Mouse (Mus musculus): Measurements from ENCODE around the gene Ncor1. TPM values are rescaled to one million over a fixed set of nuclear protein-coding genes. Genes with fewer than 3 reads are reported as not detected.

Gene Ncor1
- polyA plus RNA-seq, 1 experiment from 2014 or later: 140 TPM

- Histone ChIP-seq H3K9me3 (no peaks in the 10 kb centered on the region), H3K27me3 (replicated peaks) (no peaks in the 10 kb centered on the region), H3K4me2 (peak overlapping the region; percentile 62), H3K4me3 (replicated peaks) (peak overlapping the region; percentile 94), H3K36me3 (no peaks in the 10 kb centered on the region), H3K4me1 (no peaks in the 10 kb centered on the region; the same call in 1 of the 2 replicates), H3K9ac (peak overlapping the region; percentile 65), H3K27ac (peak overlapping the region; percentile 97)
- under 1% methylated on average over 72 of the region's 73 CpGs for WGBS
- peak; percentile 97 for ATAC-seq (ENCODE audit: insufficient read depth, low FRiP score, low read depth)
Measured at GRCm38 (mm10) chr11:62457241-62457890, 975 bp downstream of the Ncor1 start.

- H3K36me3 ChIP-seq: no peaks in the 10 kb centered on the region
- peak; percentile 67 for ATAC-seq (ENCODE audit: insufficient read depth, low FRiP score, low read depth)
- WGBS: under 1% methylated on average over 41 of the region's 42 CpGs
Measured at GRCm38 (mm10) chr11:62456483-62457172, 1.7 kb downstream of the Ncor1 start.

DNA sequence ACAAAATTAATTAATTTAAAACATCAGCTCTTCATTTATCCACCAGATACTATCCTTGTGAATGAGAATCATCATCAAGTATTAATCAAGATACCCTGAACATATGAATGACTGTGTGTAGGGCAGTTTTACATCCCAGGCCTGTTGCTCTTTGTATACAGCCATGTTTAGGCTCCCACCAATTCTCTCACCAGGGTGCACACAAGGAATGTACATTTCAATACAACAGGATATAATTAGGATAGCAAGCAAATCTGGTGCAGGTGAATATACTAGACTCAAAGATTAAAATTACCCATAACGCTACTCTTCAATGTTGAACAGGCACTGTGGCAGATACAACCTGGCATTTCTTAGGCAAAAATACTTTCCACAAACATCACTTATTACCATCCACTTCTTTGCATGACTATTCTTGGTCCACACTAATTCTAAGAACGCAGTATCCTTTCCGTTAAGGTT lies 2.3 kb downstream of the Ncor1 start:
- WGBS: 11% methylated on average over 3 of the region's 3 CpGs
- ATAC-seq (ENCODE audit: insufficient read depth, low FRiP score, low read depth): no peak
- Histone ChIP-seq H3K4me2 (peak overlapping the region; percentile 62), H3K27ac (no peak overlapping the region), H3K36me3 (no peaks in the 10 kb centered on the region; the same call in 1 of the 2 replicates), H3K9me3 (no peaks in the 10 kb centered on the region), H3K4me3 (replicated peaks) (peak overlapping the region; percentile 94), H3K27me3 (replicated peaks) (no peaks in the 10 kb centered on the region), H3K9ac (no peak overlapping the region), H3K4me1 (no peaks in the 10 kb centered on the region; the same call in 1 of the 2 replicates)

More at GRCm38 (mm10) chr11:62456483-62457172, 1.7 kb downstream of the Ncor1 start:
- peak overlapping the region; percentile 97 for H3K27ac ChIP-seq
- no peaks in the 10 kb centered on the region; the same call in 1 of the 2 replicates for H3K4me1 ChIP-seq
- peak overlapping the region; percentile 65 for H3K9ac ChIP-seq
- no peaks in the 10 kb centered on the region for H3K9me3 ChIP-seq
- H3K4me3 ChIP-seq (replicated peaks): peak overlapping the region; percentile 94
- H3K27me3 ChIP-seq (replicated peaks): no peaks in the 10 kb centered on the region
- peak overlapping the region; percentile 62 for H3K4me2 ChIP-seq

DNA sequence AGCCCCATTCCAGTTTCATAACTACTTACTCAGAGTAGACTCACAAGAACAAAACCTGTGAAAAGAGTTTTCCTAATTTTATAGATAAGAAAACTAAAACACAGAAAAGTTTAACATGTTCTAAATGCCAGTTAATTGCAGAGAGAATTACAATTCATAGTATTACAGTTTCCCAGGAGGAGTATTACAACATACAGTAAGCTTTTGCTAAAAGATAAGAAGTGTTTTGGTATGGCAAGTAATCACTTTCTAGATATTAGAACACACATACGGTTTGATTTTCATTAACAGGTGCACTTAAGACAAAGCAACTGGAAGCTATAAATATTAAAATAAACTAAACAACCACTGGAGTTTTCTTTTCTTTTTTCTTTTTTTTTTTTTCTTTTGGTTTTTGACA lies 3.1 kb downstream of the Ncor1 start:
- Histone ChIP-seq H3K4me2 (peak overlapping the region; percentile 62; the same call in 1 of the 2 replicates), H3K27ac (no peak overlapping the region), H3K27me3 (replicated peaks) (no peaks in the 10 kb centered on the region), H3K4me1 (no peaks in the 10 kb centered on the region; the same call in 1 of the 2 replicates), H3K9ac (no peak overlapping the region), H3K36me3 (no peaks in the 10 kb centered on the region; the same call in 1 of the 2 replicates), H3K4me3 (replicated peaks) (no peak overlapping the region), H3K9me3 (no peaks in the 10 kb centered on the region)
- no peak for ATAC-seq (ENCODE audit: insufficient read depth, low FRiP score, low read depth)
- WGBS: 58% methylated on average over 1 of the region's 1 CpGs

GRCm38 (mm10) chr11:62448971-62449370 lies 9.4 kb downstream of the Ncor1 start:
- WGBS: 88% methylated on average over 6 of the region's 6 CpGs
- no peaks in the 10 kb centered on the region; the same call in 1 of the 2 replicates for H3K36me3 ChIP-seq
- no peaks in the 10 kb centered on the region for H3K4me1 ChIP-seq
- no peak overlapping the region for H3K9ac ChIP-seq
- no peak overlapping the region for H3K4me3 ChIP-seq (replicated peaks)
- H3K27ac ChIP-seq: no peak overlapping the region
- H3K9me3 ChIP-seq: no peaks in the 10 kb centered on the region
- H3K27me3 ChIP-seq (replicated peaks): no peaks in the 10 kb centered on the region
- H3K4me2 ChIP-seq: no peak overlapping the region
- no peak for ATAC-seq (ENCODE audit: insufficient read depth, low FRiP score, low read depth)

DNA sequence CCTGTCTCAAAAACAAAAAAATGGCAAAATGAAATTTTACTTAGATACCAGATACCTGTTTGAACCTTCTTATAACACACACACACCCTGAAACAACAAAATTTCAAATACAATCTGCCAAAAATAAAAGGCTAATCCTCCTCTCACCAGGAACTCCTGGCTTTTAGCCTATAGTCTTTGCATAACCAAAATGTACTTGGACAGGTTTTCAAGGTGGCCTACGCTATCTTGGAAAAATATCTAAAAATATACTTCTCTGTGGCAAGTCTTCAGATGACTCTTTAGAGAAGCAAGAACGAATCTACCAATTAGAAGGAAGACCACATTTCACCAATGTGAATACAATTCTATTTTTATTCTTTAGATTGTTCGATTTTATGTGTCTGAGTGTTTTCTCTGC lies 12.5 kb downstream of the Ncor1 start:
- Histone ChIP-seq H3K9me3 (no peaks in the 10 kb centered on the region), H3K9ac (no peak overlapping the region), H3K4me2 (no peak overlapping the region), H3K4me1 (no peaks in the 10 kb centered on the region), H3K27me3 (replicated peaks) (no peaks in the 10 kb centered on the region), H3K27ac (no peak overlapping the region), H3K4me3 (replicated peaks) (no peak overlapping the region), H3K36me3 (no peaks in the 10 kb centered on the region; the same call in 1 of the 2 replicates)
- ATAC-seq (ENCODE audit: insufficient read depth, low FRiP score, low read depth): no peak
- WGBS: 94% methylated on average over 3 of the region's 3 CpGs

GRCm38 (mm10) chr11:62440670-62441315 lies 17.5 kb downstream of the Ncor1 start:
- Histone ChIP-seq H3K4me2 (no peak overlapping the region), H3K4me3 (replicated peaks) (no peak overlapping the region), H3K4me1 (no peaks in the 10 kb centered on the region), H3K36me3 (no peaks in the 10 kb centered on the region), H3K9ac (no peak overlapping the region), H3K27me3 (replicated peaks) (no peaks in the 10 kb centered on the region), H3K27ac (no peak overlapping the region), H3K9me3 (no peaks in the 10 kb centered on the region)
- WGBS: 91% methylated on average over 9 of the region's 9 CpGs
- ATAC-seq (ENCODE audit: insufficient read depth, low FRiP score, low read depth): no peak

GRCm38 (mm10) chr11:62432211-62432610 lies 26.1 kb downstream of the Ncor1 start:
- no peak for ATAC-seq (ENCODE audit: insufficient read depth, low FRiP score, low read depth)
- Histone ChIP-seq H3K4me1 (no peaks in the 10 kb centered on the region), H3K36me3 (peaks cover 7% of the 10 kb centered on the region; the same call in 1 of the 2 replicates), H3K9ac (no peak overlapping the region), H3K27me3 (replicated peaks) (no peaks in the 10 kb centered on the region), H3K4me3 (replicated peaks) (no peak overlapping the region), H3K4me2 (no peak overlapping the region), H3K9me3 (no peaks in the 10 kb centered on the region), H3K27ac (no peak overlapping the region)
- 87% methylated on average over 2 of the region's 2 CpGs for WGBS

GRCm38 (mm10) chr11:62427105-62427504 lies 31.2 kb downstream of the Ncor1 start:
- H3K9me3 ChIP-seq: no peaks in the 10 kb centered on the region
- peaks cover 14% of the 10 kb centered on the region for H3K36me3 ChIP-seq
- H3K4me2 ChIP-seq: no peak overlapping the region
- ATAC-seq (ENCODE audit: insufficient read depth, low FRiP score, low read depth): no peak
- H3K27me3 ChIP-seq (replicated peaks): no peaks in the 10 kb centered on the region
- no peak overlapping the region for H3K9ac ChIP-seq
- H3K27ac ChIP-seq: no peak overlapping the region
- no peak overlapping the region for H3K4me3 ChIP-seq (replicated peaks)
- no peaks in the 10 kb centered on the region for H3K4me1 ChIP-seq
- 82% methylated on average over 2 of the region's 3 CpGs for WGBS

- H3K4me3 ChIP-seq (replicated peaks): no peak overlapping the region
- no peak overlapping the region for H3K9ac ChIP-seq
- no peak overlapping the region for H3K27ac ChIP-seq
- H3K4me2 ChIP-seq: no peak overlapping the region
- H3K36me3 ChIP-seq: peaks cover 18% of the 10 kb centered on the region
- no peak for ATAC-seq (ENCODE audit: insufficient read depth, low FRiP score, low read depth)
- H3K27me3 ChIP-seq (replicated peaks): no peaks in the 10 kb centered on the region
- no peaks in the 10 kb centered on the region for H3K9me3 ChIP-seq
- 82% methylated on average over 5 of the region's 5 CpGs for WGBS
- H3K4me1 ChIP-seq: no peaks in the 10 kb centered on the region
Measured at GRCm38 (mm10) chr11:62426266-62426665, 32.1 kb downstream of the Ncor1 start.

GRCm38 (mm10) chr11:62424525-62424924 lies 33.8 kb downstream of the Ncor1 start:
- Histone ChIP-seq H3K9me3 (no peaks in the 10 kb centered on the region), H3K27ac (no peak overlapping the region), H3K9ac (no peak overlapping the region), H3K27me3 (replicated peaks) (no peaks in the 10 kb centered on the region), H3K4me3 (replicated peaks) (no peak overlapping the region), H3K4me1 (no peaks in the 10 kb centered on the region), H3K4me2 (no peak overlapping the region), H3K36me3 (peaks cover 19% of the 10 kb centered on the region)
- ATAC-seq (ENCODE audit: insufficient read depth, low FRiP score, low read depth): no peak
- 66% methylated on average over 2 of the region's 2 CpGs for WGBS

GRCm38 (mm10) chr11:62415026-62415425 lies 43.3 kb downstream of the Ncor1 start:
- no peaks in the 10 kb centered on the region for H3K9me3 ChIP-seq
- H3K9ac ChIP-seq: no peak overlapping the region
- no peak overlapping the region for H3K27ac ChIP-seq
- no peak for ATAC-seq (ENCODE audit: insufficient read depth, low FRiP score, low read depth)
- no peak overlapping the region for H3K4me2 ChIP-seq
- WGBS: 77% methylated on average over 4 of the region's 4 CpGs
- H3K36me3 ChIP-seq: peaks cover 19% of the 10 kb centered on the region
- no peak overlapping the region for H3K4me3 ChIP-seq (replicated peaks)
- H3K4me1 ChIP-seq: no peaks in the 10 kb centered on the region
- no peaks in the 10 kb centered on the region for H3K27me3 ChIP-seq (replicated peaks)
